ENCODE assay signal across 8 mouse cellular contexts in genomic region chr9:37544447-37545165, GRCm38 (mm10). TPM values are rescaled to one million over a fixed set of nuclear protein-coding genes. Genes with fewer than 3 reads are reported as not detected.
A peak's percentile ranks its signal among the peaks of the same experiment; 100 is the strongest.
DNase-seq lines count a peak whose midpoint lies in the region; ATAC-seq and TF ChIP-seq lines count a peak whose summit lies in the region.

No protein-coding gene starts in this region.

- peak overlapping the region; percentile 37 for H3K4me3 ChIP-seq in intestine, postnatal 0 days (ENCODE audit: low read depth, low read length)
- H3K4me3 ChIP-seq in limb, embryonic 14.5 days (replicated peaks; ENCODE audit: low read length), result peak overlapping the region; percentile 32
- peak overlapping the region; percentile 31 for H3K4me3 ChIP-seq in midbrain, embryonic 13.5 days (replicated peaks)

- DNase-seq in layer of hippocampus, adult 11-12 months (ENCODE audit: low spot score), result peak; percentile 76
- no peak for DNase-seq in layer of hippocampus, adult 9-10 months (ENCODE audit: low spot score)
- peak; percentile 78 to 81 for DNase-seq in heart, adult 18-20 months
- peak; percentile 54 for DNase-seq in limb, embryonic 14.5 days (ENCODE audit: low spot score)
- peak; percentile 43 to 79 for DNase-seq in spleen, postnatal 4 days (ENCODE audit: low spot score in 2 of 2)

- 3% methylated on average over 29 of the region's 29 CpGs for WGBS in intestine, postnatal 0 days
- WGBS in limb, embryonic 14.5 days, result 1% methylated on average over 29 of the region's 29 CpGs
- WGBS in midbrain, embryonic 13.5 days, result 0% methylated on average over 29 of the region's 29 CpGs

- 0 out of 2 replicates have a peak overlapping the region, but pooled peaks have one; percentile 4 for H3K9ac ChIP-seq in intestine, postnatal 0 days (ENCODE audit: low read depth, low read length)
- no peak overlapping the region for H3K9ac ChIP-seq in limb, embryonic 14.5 days (ENCODE audit: low read depth, low read length, severe bottlenecking)
- H3K9ac ChIP-seq in midbrain, embryonic 13.5 days (replicated peaks), result peak overlapping the region; percentile 48; the same call in 1 of the 2 replicates

- H3K4me1 ChIP-seq in intestine, postnatal 0 days (replicated peaks; ENCODE audit: control insufficient read depth, insufficient read depth, low read length), result no peaks in the 10 kb centered on the region
- 0 out of 2 replicates have a peak, but pooled peaks cover 5% of the 10 kb centered on the region for H3K4me1 ChIP-seq in limb, embryonic 14.5 days (ENCODE audit: control insufficient read depth, insufficient read depth, low read length)
- peaks cover 21% of the 10 kb centered on the region for H3K4me1 ChIP-seq in midbrain, embryonic 13.5 days (replicated peaks)

- peak; percentile 74 for ATAC-seq in common myeloid progenitor, adult 5-6 weeks (replicated peaks; ENCODE audit: low read depth, poor library complexity, severe bottlenecking)
- peak; percentile 70 for ATAC-seq in intestine, postnatal 0 days
- ATAC-seq in limb, embryonic 14.5 days (ENCODE audit: low FRiP score, low read depth), result 0 out of 2 replicates have a peak, but pooled peaks have one; percentile 10
- ATAC-seq in midbrain, embryonic 13.5 days, result peak; percentile 70

- no peaks in the 10 kb centered on the region for H3K36me3 ChIP-seq in intestine, postnatal 0 days (ENCODE audit: control insufficient read depth, insufficient read depth)
- H3K36me3 ChIP-seq in limb, embryonic 14.5 days (ENCODE audit: control insufficient read depth, insufficient read depth, low read length), result no peaks in the 10 kb centered on the region
- no peaks in the 10 kb centered on the region for H3K36me3 ChIP-seq in midbrain, embryonic 13.5 days

- no peaks in the 10 kb centered on the region for H3K9me3 ChIP-seq in intestine, postnatal 0 days (ENCODE audit: control insufficient read depth)
- no peaks in the 10 kb centered on the region for H3K9me3 ChIP-seq in limb, embryonic 14.5 days (ENCODE audit: control insufficient read depth, low read length)
- no peaks in the 10 kb centered on the region for H3K9me3 ChIP-seq in midbrain, embryonic 13.5 days

- no peak overlapping the region for H3K27ac ChIP-seq in intestine, postnatal 0 days (ENCODE audit: low read depth, low read length)
- H3K27ac ChIP-seq in limb, embryonic 14.5 days (replicated peaks; ENCODE audit: low read depth, low read length), result no peak overlapping the region
- no peak overlapping the region for H3K27ac ChIP-seq in midbrain, embryonic 13.5 days

- H3K27me3 ChIP-seq in intestine, postnatal 0 days (replicated peaks; ENCODE audit: control insufficient read depth, insufficient read depth, low read length), result peaks cover 17% of the 10 kb centered on the region
- H3K27me3 ChIP-seq in limb, embryonic 14.5 days (ENCODE audit: control insufficient read depth, insufficient read depth, low read length), result peaks cover 30% of the 10 kb centered on the region
- H3K27me3 ChIP-seq in midbrain, embryonic 13.5 days, result peaks cover 80% of the 10 kb centered on the region

- peak overlapping the region; percentile 72 for H3K4me2 ChIP-seq in intestine, postnatal 0 days (replicated peaks; ENCODE audit: low read depth)
- peak overlapping the region; percentile 53 for H3K4me2 ChIP-seq in limb, embryonic 14.5 days (replicated peaks; ENCODE audit: low read depth, low read length, severe bottlenecking)
- H3K4me2 ChIP-seq in midbrain, embryonic 13.5 days (replicated peaks), result peak overlapping the region; percentile 57

- no peak for TF ChIP-seq POLR2A in limb, embryonic 14.5 days (IDR thresholded peaks at IDR 0.05; ENCODE audit: borderline replicate concordance, extremely low read depth, insufficient read depth, insufficient read length)

- TF ChIP-seq CTCF in intestine, postnatal 0 days (IDR thresholded peaks at IDR 0.05; ENCODE audit: low read depth), result peak; percentile 78; the same call in 1 of the 2 replicates

RNA-seq across cellular contexts. Expression of gene Vsig2, which starts 5.6 kb away (rescaled TPM):
- 0.50 TPM in 1 of 2 replicates, not detected in the other for total RNA-seq in common myeloid progenitor, adult 5-6 weeks (2017)
- total RNA-seq in heart, adult 18-20 months (2021), result 1 to 10 TPM; 3.9 to 4.9 TPM
- polyA plus RNA-seq in intestine, postnatal 0 days (2015; fragmentation: Nextera tagmentation; extraction: Ambion mirVana), result 6.1 and 10.3 TPM in 2 replicates
- polyA plus RNA-seq in limb, embryonic 14.5 days (2012; rRNA removed), result 4.8 and 5.2 TPM in 2 replicates
- 0.59 and 1.4 TPM in 2 replicates for polyA plus RNA-seq in limb, embryonic 14.5 days (2014; fragmentation: Nextera tagmentation; extraction: Ambion mirVana)
- polyA plus RNA-seq in midbrain, embryonic 13.5 days (2015; fragmentation: Nextera tagmentation; extraction: Ambion mirVana), result 0.37 and 0.42 TPM in 2 replicates

RNA-seq across cellular contexts. Expression of gene Nrgn, which starts 8.1 kb away (rescaled TPM):
- 17.1 and 36.8 TPM in 2 replicates for total RNA-seq in common myeloid progenitor, adult 5-6 weeks (2017)
- 1 to 10 TPM; 5.7 to 6.2 TPM for total RNA-seq in heart, adult 18-20 months (2021)
- 1.2 and 1.9 TPM in 2 replicates for polyA plus RNA-seq in intestine, postnatal 0 days (2015; fragmentation: Nextera tagmentation; extraction: Ambion mirVana)
- polyA plus RNA-seq in limb, embryonic 14.5 days (2012; rRNA removed), result 17.7 and 26.1 TPM in 2 replicates
- 12.3 and 17.2 TPM in 2 replicates for polyA plus RNA-seq in limb, embryonic 14.5 days (2014; fragmentation: Nextera tagmentation; extraction: Ambion mirVana)
- polyA plus RNA-seq in midbrain, embryonic 13.5 days (2015; fragmentation: Nextera tagmentation; extraction: Ambion mirVana), result 3.4 and 3.7 TPM in 2 replicates

RNA-seq across cellular contexts. Expression of gene Siae, which starts 10.9 kb away (rescaled TPM):
- total RNA-seq in common myeloid progenitor, adult 5-6 weeks (2017), result 11.8 and 12.2 TPM in 2 replicates
- total RNA-seq in heart, adult 18-20 months (2021), result 1 to 10 TPM; 8.3 to 9.1 TPM
- polyA plus RNA-seq in intestine, postnatal 0 days (2015; fragmentation: Nextera tagmentation; extraction: Ambion mirVana), result 15.0 and 22.1 TPM in 2 replicates
- 7.8 and 8.1 TPM in 2 replicates for polyA plus RNA-seq in limb, embryonic 14.5 days (2012; rRNA removed)
- 9.4 and 12.0 TPM in 2 replicates for polyA plus RNA-seq in limb, embryonic 14.5 days (2014; fragmentation: Nextera tagmentation; extraction: Ambion mirVana)
- polyA plus RNA-seq in midbrain, embryonic 13.5 days (2015; fragmentation: Nextera tagmentation; extraction: Ambion mirVana), result 8.1 and 9.2 TPM in 2 replicates

RNA-seq across cellular contexts. Expression of gene Esam, which starts 16.7 kb away (rescaled TPM):
- 2.5 and 2.9 TPM in 2 replicates for total RNA-seq in common myeloid progenitor, adult 5-6 weeks (2017)
- 10 to 100 TPM; 67.1 to 69.5 TPM for total RNA-seq in heart, adult 18-20 months (2021)
- 27.5 and 28.6 TPM in 2 replicates for polyA plus RNA-seq in intestine, postnatal 0 days (2015; fragmentation: Nextera tagmentation; extraction: Ambion mirVana)
- polyA plus RNA-seq in limb, embryonic 14.5 days (2012; rRNA removed), result 34.7 and 35.4 TPM in 2 replicates
- 44.1 and 48.3 TPM in 2 replicates for polyA plus RNA-seq in limb, embryonic 14.5 days (2014; fragmentation: Nextera tagmentation; extraction: Ambion mirVana)
- polyA plus RNA-seq in midbrain, embryonic 13.5 days (2015; fragmentation: Nextera tagmentation; extraction: Ambion mirVana), result 33.5 and 34.5 TPM in 2 replicates

RNA-seq across cellular contexts. Expression of gene Msantd2, which starts 55.5 kb away (rescaled TPM):
- total RNA-seq in common myeloid progenitor, adult 5-6 weeks (2017), result 37.0 and 38.1 TPM in 2 replicates
- 1 to 10 TPM; 5.9 to 7.9 TPM for total RNA-seq in heart, adult 18-20 months (2021)
- polyA plus RNA-seq in intestine, postnatal 0 days (2015; fragmentation: Nextera tagmentation; extraction: Ambion mirVana), result 7.4 and 8.8 TPM in 2 replicates
- polyA plus RNA-seq in limb, embryonic 14.5 days (2012; rRNA removed), result 64.4 and 74.2 TPM in 2 replicates
- polyA plus RNA-seq in limb, embryonic 14.5 days (2014; fragmentation: Nextera tagmentation; extraction: Ambion mirVana), result 26.7 and 31.7 TPM in 2 replicates
- polyA plus RNA-seq in midbrain, embryonic 13.5 days (2015; fragmentation: Nextera tagmentation; extraction: Ambion mirVana), result 36.5 and 39.5 TPM in 2 replicates

Comparison
In these comparisons a context has a peak if more than half of its experiments do, and no peak if none do; other contexts are left out.
1. ATAC-seq: peak in every context shown above with its lines; median percentile 74 in common myeloid progenitor, adult 5-6 weeks; 70 in intestine, postnatal 0 days; 70 in midbrain, embryonic 13.5 days; 10 in limb, embryonic 14.5 days.